Mouse (Mus musculus): ENCODE data around the gene Mre11a.

Mre11a gene

GRCm38 (mm10) chr9:14821396-14821795 is 36.9 kb downstream of the Mre11a start:
- DNase-seq (ENCODE audit: low spot score): no peak

GRCm38 (mm10) chr9:14824840-14825239 is 40.4 kb downstream of the Mre11a start:
- DNase-seq (ENCODE audit: low spot score): no peak

GRCm38 (mm10) chr9:14827875-14828274 is 43.4 kb downstream of the Mre11a start:
- no peak for DNase-seq (ENCODE audit: low spot score)

- DNase-seq (ENCODE audit: low spot score): no peak
Measured at GRCm38 (mm10) chr9:14832046-14832445, 47.6 kb downstream of the Mre11a start.

- DNase-seq (ENCODE audit: low spot score): no peak
Measured at GRCm38 (mm10) chr9:14835335-14836075, 51.1 kb downstream of the Mre11a start.

- no peak for DNase-seq (ENCODE audit: low spot score)
Measured at GRCm38 (mm10) chr9:14839527-14839926, 55.1 kb downstream of the Mre11a start.

GRCm38 (mm10) chr9:14839970-14840369 is 55.5 kb downstream of the Mre11a start:
- no peak for DNase-seq (ENCODE audit: low spot score)

- DNase-seq (ENCODE audit: low spot score): peak; percentile 17
Measured at GRCm38 (mm10) chr9:14841878-14842761, 57.7 kb downstream of the Mre11a start.

- DNase-seq (ENCODE audit: low spot score): no peak
Measured at GRCm38 (mm10) chr9:14843311-14843857, 58.9 kb downstream of the Mre11a start.

- DNase-seq (ENCODE audit: low spot score): no peak
Measured at GRCm38 (mm10) chr9:14843901-14844300, 59.4 kb downstream of the Mre11a start.

GRCm38 (mm10) chr9:14846428-14846827 is 62.0 kb downstream of the Mre11a start:
- no peak for DNase-seq (ENCODE audit: low spot score)

- DNase-seq (ENCODE audit: low spot score): no peak
Measured at GRCm38 (mm10) chr9:14848267-14848935, 63.9 kb downstream of the Mre11a start.

- DNase-seq (ENCODE audit: low spot score): no peak
Measured at GRCm38 (mm10) chr9:14854585-14854984, 70.1 kb downstream of the Mre11a start.

GRCm38 (mm10) chr9:14856922-14857654 is 72.6 kb downstream of the Mre11a start:
- no peak for DNase-seq (ENCODE audit: low spot score)

GRCm38 (mm10) chr9:14858170-14858706 is 73.8 kb downstream of the Mre11a start:
- no peak for DNase-seq (ENCODE audit: low spot score)

GRCm38 (mm10) chr9:14858782-14859181 is 74.3 kb downstream of the Mre11a start:
- DNase-seq (ENCODE audit: low spot score): no peak

GRCm38 (mm10) chr9:14859868-14860639 is 75.6 kb downstream of the Mre11a start, which contains the start of gene Gpr83:
Gpr83 (plus strand) TSS chr9:14860210.
- no peak for DNase-seq (ENCODE audit: low spot score)

GRCm38 (mm10) chr9:14863126-14863525 is 78.7 kb downstream of the Mre11a start:
- no peak for DNase-seq (ENCODE audit: low spot score)

- DNase-seq (ENCODE audit: low spot score): no peak
Measured at GRCm38 (mm10) chr9:14864726-14865125, 80.3 kb downstream of the Mre11a start.

- no peak for DNase-seq (ENCODE audit: low spot score)
Measured at GRCm38 (mm10) chr9:14866957-14867356, 82.5 kb downstream of the Mre11a start.

Data from ovary, adult 18-20 months (tissue).